Mouse (Mus musculus) MEL (cell line): ENCODE measurements around the gene Adamts18. TPM values are rescaled to one million over a fixed set of nuclear protein-coding genes. Genes with fewer than 3 reads are reported as not detected.

Experiments used
- polyA plus RNA-seq, 2 experiments: library from polyadenylated mRNA; stranded (reverse) in 1 of 2; unstranded in 1 of 2; fragments of >175 nt in 1 of 2; fragments of >200 nt in 1 of 2; gene quantifications; 2 replicates each; pipeline versions ENCODE4 v1.2.1 to v1.2.4; 2012; ENCODE audit warnings: low replicate concordance in 2 of 2, low read depth in 1 of 2; ENCODE audit not compliant: insufficient read length in 2 of 2, insufficient read depth in 1 of 2, missing spikeins in 1 of 2
- total RNA-seq: library from RNA; depleted of rRNA; stranded (reverse); fragments of 300-350 nt; gene quantifications from 2 replicates; pipeline ENCODE4 v1.2.3, GENCODE M21; 2012; rRNA removed

Gene Adamts18
- total and polyA plus RNA-seq, 3 experiments: not detected

Other genes starting within 250 kb of the Adamts18 start
- gene Mon1b, start 213.2 kb downstream of the Adamts18 start, total RNA-seq: 7.7 and 8.8 TPM in 2 replicates
- gene Mon1b, start 213.2 kb downstream of the Adamts18 start, polyA plus RNA-seq: 10 to 100 TPM in 1 of 2 experiments, not detected in 1; 15.6 TPM
- not detected in 2 replicates for gene Syce1l, start 205.5 kb downstream of the Adamts18 start, total RNA-seq
- not detected for gene Syce1l, start 205.5 kb downstream of the Adamts18 start, polyA plus RNA-seq